Mouse (Mus musculus) CH12.LX (cell line): ENCODE measurements around the gene Stac. TPM values are rescaled to one million over a fixed set of nuclear protein-coding genes. Genes with fewer than 3 reads are reported as not detected.

Experiments
- DNase-seq: peaks from one replicate; pipeline ENCODE4 v3.0.0-alpha.2; 2013; ENCODE audit errors: extremely low read depth
- H3K27ac ChIP-seq: 2 replicates; pipeline ENCODE4 v1.5.1; 2012; ENCODE audit warnings: low read depth, mild to moderate bottlenecking, control low read depth, moderate library complexity; ENCODE audit not compliant: insufficient read depth
- H3K27me3 ChIP-seq: replicated peaks from 2 replicates; pipeline ENCODE3; 2012; ENCODE audit warnings: inconsistent platforms
- H3K36me3 ChIP-seq, 2 experiments: replicated peaks in 1 of 2; 2 replicates each; pipeline versions ENCODE3 to v1.6.1; 2012; ENCODE audit warnings: inconsistent platforms in 1 of 2, low read length in 1 of 2, mild to moderate bottlenecking in 1 of 2, mixed read lengths in 1 of 2, moderate library complexity in 1 of 2; ENCODE audit not compliant: control insufficient read depth in 1 of 2, insufficient read depth in 1 of 2
- H3K4me1 ChIP-seq, 2 experiments: 2 replicates each; pipeline ENCODE4 v1.6.1; 2012; ENCODE audit warnings: inconsistent platforms in 1 of 2, moderate library complexity in 1 of 2; ENCODE audit not compliant: insufficient read depth in 2 of 2, control insufficient read depth in 1 of 2
- H3K4me2 ChIP-seq: 2 replicates; pipeline ENCODE4 v1.6.1; 2012; ENCODE audit warnings: low read depth, mild to moderate bottlenecking, control low read depth; ENCODE audit not compliant: poor library complexity, insufficient read depth, severe bottlenecking
- H3K4me3 ChIP-seq, 3 experiments: fragments of 150-350 bp in 1 of 3; sonication (generic) in 1 of 3; replicated peaks in 1 of 3; 2 replicates each; pipeline versions ENCODE3 to v1.5.1; 2011 to 2012; ENCODE audit warnings: low read depth in 2 of 3, low read length in 2 of 3, mild to moderate bottlenecking in 2 of 3, moderate library complexity in 2 of 3, control low read depth in 1 of 3, improper control_type of control experiment in 1 of 3, inconsistent platforms in 1 of 3, mixed read lengths in 1 of 3; ENCODE audit not compliant: poor library complexity in 1 of 3
- H3K79me2 ChIP-seq: replicated peaks from 2 replicates; pipeline ENCODE4 v1.6.1; 2012; ENCODE audit warnings: mild to moderate bottlenecking, moderate library complexity; ENCODE audit not compliant: control insufficient read depth, poor library complexity, insufficient read depth, severe bottlenecking; ENCODE audit errors: extremely low read depth
- H3K9ac ChIP-seq: 2 replicates; pipeline ENCODE4 v1.6.1; 2012; ENCODE audit warnings: low read depth, mild to moderate bottlenecking, control low read depth, moderate library complexity; ENCODE audit not compliant: insufficient read depth
- H3K9me3 ChIP-seq: replicated peaks from 2 replicates; pipeline ENCODE3; 2012; ENCODE audit warnings: low read length, inconsistent platforms, mixed read lengths
- CHD2 ChIP-seq: IDR thresholded peaks from 2 replicates; pipeline ENCODE4 v1.6.1; 2011; ENCODE audit warnings: low read length, improper control_type of control experiment
- CTCF ChIP-seq, 2 experiments: IDR thresholded peaks in 1 of 2; conservative IDR thresholded peaks in 1 of 2; 2 replicates each; pipeline ENCODE4 v1.5.1; 2011 to 2012; ENCODE audit warnings: low read depth in 2 of 2, low read length in 2 of 2, improper control_type of control experiment in 1 of 2, inconsistent platforms in 1 of 2, mild to moderate bottlenecking in 1 of 2, moderate library complexity in 1 of 2
- E2F4 ChIP-seq: IDR thresholded peaks from 2 replicates; pipeline ENCODE4 v1.6.1; 2011; ENCODE audit warnings: low read depth, low read length, improper control_type of control experiment; ENCODE audit not compliant: insufficient replicate concordance
- ELF1 ChIP-seq: IDR thresholded peaks from 2 replicates; pipeline ENCODE4 v1.6.1; 2014; ENCODE audit warnings: low read depth, mild to moderate bottlenecking, inconsistent platforms, low read length, improper control_type of control experiment
- EP300 ChIP-seq: IDR thresholded peaks from 2 replicates; pipeline ENCODE4 v1.6.1; 2011; ENCODE audit warnings: low read length, improper control_type of control experiment
- ETS1 ChIP-seq: conservative IDR thresholded peaks from 2 replicates; pipeline ENCODE4 v1.6.1; 2012; ENCODE audit warnings: low read depth, mild to moderate bottlenecking, inconsistent platforms, low read length, improper control_type of control experiment, moderate library complexity
- IRF4 ChIP-seq: IDR thresholded peaks from 2 replicates; pipeline ENCODE4 v1.6.1; 2014; ENCODE audit warnings: low read depth, mild to moderate bottlenecking, inconsistent platforms, low read length, improper control_type of control experiment
- JUN ChIP-seq: IDR thresholded peaks from 2 replicates; pipeline ENCODE4 v1.6.1; 2011; ENCODE audit warnings: low read depth, mild to moderate bottlenecking, low read length, improper control_type of control experiment, moderate library complexity; ENCODE audit not compliant: insufficient read depth
- MAFK ChIP-seq: IDR thresholded peaks from 2 replicates; pipeline ENCODE4 v1.6.1; 2011; ENCODE audit warnings: low read length, improper control_type of control experiment; ENCODE audit not compliant: insufficient replicate concordance
- MAX ChIP-seq: IDR thresholded peaks from 2 replicates; pipeline ENCODE4 v1.6.1; 2011; ENCODE audit warnings: low read length, improper control_type of control experiment
- MAZ ChIP-seq: IDR thresholded peaks from 2 replicates; pipeline ENCODE4 v1.6.1; 2012; ENCODE audit warnings: low read depth, mild to moderate bottlenecking, inconsistent platforms, low read length, improper control_type of control experiment, moderate library complexity
- MEF2A ChIP-seq: IDR thresholded peaks from 2 replicates; pipeline ENCODE4 v1.6.1; 2014; ENCODE audit warnings: low read depth, mild to moderate bottlenecking, inconsistent platforms, low read length, improper control_type of control experiment, borderline replicate concordance
- NRF1 ChIP-seq: IDR thresholded peaks from 2 replicates; pipeline ENCODE4 v1.6.1; 2014; ENCODE audit warnings: low read depth, mild to moderate bottlenecking, inconsistent platforms, low read length, improper control_type of control experiment, moderate library complexity
- PAX5 ChIP-seq: IDR thresholded peaks from 2 replicates; pipeline ENCODE4 v1.6.1; 2012; ENCODE audit warnings: low read length, inconsistent platforms, mixed read lengths
- TCF12 ChIP-seq: IDR thresholded peaks from 2 replicates; pipeline ENCODE4 v1.6.1; 2014; ENCODE audit warnings: low read depth, mild to moderate bottlenecking, inconsistent platforms, low read length, improper control_type of control experiment
- UBTF ChIP-seq: IDR thresholded peaks from 2 replicates; pipeline ENCODE4 v1.6.1; 2012; ENCODE audit warnings: low read depth, mild to moderate bottlenecking, inconsistent platforms, low read length, improper control_type of control experiment, moderate library complexity
- USF1 ChIP-seq: IDR thresholded peaks from 2 replicates; pipeline ENCODE4 v1.6.1; 2014; ENCODE audit warnings: low read depth, mild to moderate bottlenecking, inconsistent platforms, low read length, improper control_type of control experiment
- dilution Hi-C: fragments of 300-500 bp; cut with MboI; formaldehyde crosslinking; loops from 2 replicates; pipeline ENCODE4 v1.14.3; 2020; ENCODE audit warnings: low sequenced_read_pairs; ENCODE audit not compliant: extremely low pct_unique_long_range_greater_than_20kb, extremely low pct_ligation_motif_present
- in situ Hi-C: fragments of 300-500 bp; cut with MboI; formaldehyde crosslinking; loops from 3 replicates; pipeline ENCODE4 v1.14.3; 2019; ENCODE audit warnings: low sequenced_read_pairs, low pct_ligation_motif_present, low pct_unique_long_range_greater_than_20kb, mixed read lengths
- polyA plus RNA-seq: library from polyadenylated mRNA; unstranded; fragments of >175 nt; gene quantifications from 2 replicates; pipeline ENCODE4 v1.2.1, GENCODE M21; 2012; ENCODE audit warnings: low read depth; ENCODE audit not compliant: insufficient read length
- total RNA-seq, 2 experiments: library from RNA; depleted of rRNA; stranded (reverse); fragments of 300-350 nt in 1 of 2; fragments of >200 nt in 1 of 2; gene quantifications; 2 replicates each; pipeline ENCODE4 v1.2.3; 2012 to 2014

Gene Stac
- total and polyA plus RNA-seq, 3 experiments = not detected

GRCm38 (mm10) chr9:111731939-111732670 is 42.0 kb upstream of the Stac start:
- H3K27ac ChIP-seq = no peak overlapping the region
- TF ChIP-seq CHD2 (no peak), MEF2A (no peak), PAX5 (no peak), JUN (no peak), MAFK (no peak), EP300 (no peak), NRF1 (no peak), CTCF (conservative IDR thresholded peaks at IDR 0.05 in 1 of 2, IDR thresholded peaks at IDR 0.05 in 1 of 2; ENCODE audit: low read depth in 2 of 2, low read length in 2 of 2) (no peak), USF1 (no peak), IRF4 (no peak)
- no peaks in the 10 kb centered on the region for H3K4me1 ChIP-seq
- peaks cover 55% of the 10 kb centered on the region for H3K9me3 ChIP-seq
- H3K79me2 ChIP-seq = no peaks in the 10 kb centered on the region
- DNase-seq = no peak
- H3K27me3 ChIP-seq = no peaks in the 10 kb centered on the region
- dilution Hi-C loops = no loop called here
- in situ Hi-C loops = no loop called here
- no peak overlapping the region for H3K4me3 ChIP-seq
- H3K9ac ChIP-seq = no peak overlapping the region
- H3K4me2 ChIP-seq = no peak overlapping the region
- no peaks in the 10 kb centered on the region for H3K36me3 ChIP-seq

DNA sequence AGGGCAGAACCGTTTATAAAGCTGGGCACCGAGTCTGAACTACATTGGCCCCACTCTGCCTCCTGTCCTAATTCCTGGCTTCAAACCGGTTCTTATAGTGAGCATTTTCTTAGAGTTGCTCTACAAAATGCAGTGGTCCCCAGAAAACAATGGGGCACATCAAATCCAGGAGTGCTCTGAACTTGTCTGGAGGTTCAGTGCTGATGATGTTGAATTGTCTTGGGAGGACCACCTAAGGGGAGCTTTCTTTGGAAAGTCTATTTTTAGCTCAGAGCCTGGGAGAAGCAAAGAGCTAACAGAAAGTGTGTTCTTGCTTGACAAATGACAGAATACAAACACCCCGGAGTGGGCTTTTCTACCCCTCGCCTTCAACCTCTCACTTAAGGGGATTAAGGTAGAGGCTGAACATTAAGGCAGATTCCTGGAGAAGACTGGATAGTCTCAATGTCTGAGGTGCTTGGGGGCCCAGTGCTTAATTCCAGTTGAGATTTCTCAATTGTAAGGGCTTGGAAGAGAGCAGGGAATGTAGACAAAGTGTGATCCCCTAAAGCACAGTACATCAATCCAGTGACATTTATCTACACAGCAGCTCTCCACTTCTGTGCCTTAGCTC is 34.9 kb upstream of the Stac start:
- in situ Hi-C loops (no loop called here), dilution Hi-C loops (no loop called here)
- no peaks in the 10 kb centered on the region for H3K79me2 ChIP-seq

More for the DNA sequence above, 34.9 kb upstream of the Stac start:
- TF ChIP-seq TCF12 = no peak
- no peak for TF ChIP-seq MAZ
- no peak for TF ChIP-seq MAX
- TF ChIP-seq MEF2A = no peak
- TF ChIP-seq E2F4 = no peak
- TF ChIP-seq USF1 = no peak
- no peak for TF ChIP-seq UBTF
- TF ChIP-seq ELF1 = no peak
- no peak for TF ChIP-seq PAX5
- no peak for TF ChIP-seq ETS1
- TF ChIP-seq, all 38 proteins: peak for 0
- Histone ChIP-seq H3K4me2 (no peak overlapping the region), H3K9ac (no peak overlapping the region), H3K27ac (no peak overlapping the region), H3K36me3 (no peaks in the 10 kb centered on the region), H3K4me1 (no peaks in the 10 kb centered on the region), H3K9me3 (peaks cover 59% of the 10 kb centered on the region), H3K27me3 (no peaks in the 10 kb centered on the region), H3K4me3 (no peak overlapping the region)
- no peak for DNase-seq
